Mouse (Mus musculus): Measurements from ENCODE around the gene Zscan12. TPM values are rescaled to one million over a fixed set of nuclear protein-coding genes. Genes with fewer than 3 reads are reported as not detected.

Zscan12 gene
- 10.3 and 11.3 TPM in 2 replicates for polyA plus RNA-seq (2012; rRNA removed)

DNA sequence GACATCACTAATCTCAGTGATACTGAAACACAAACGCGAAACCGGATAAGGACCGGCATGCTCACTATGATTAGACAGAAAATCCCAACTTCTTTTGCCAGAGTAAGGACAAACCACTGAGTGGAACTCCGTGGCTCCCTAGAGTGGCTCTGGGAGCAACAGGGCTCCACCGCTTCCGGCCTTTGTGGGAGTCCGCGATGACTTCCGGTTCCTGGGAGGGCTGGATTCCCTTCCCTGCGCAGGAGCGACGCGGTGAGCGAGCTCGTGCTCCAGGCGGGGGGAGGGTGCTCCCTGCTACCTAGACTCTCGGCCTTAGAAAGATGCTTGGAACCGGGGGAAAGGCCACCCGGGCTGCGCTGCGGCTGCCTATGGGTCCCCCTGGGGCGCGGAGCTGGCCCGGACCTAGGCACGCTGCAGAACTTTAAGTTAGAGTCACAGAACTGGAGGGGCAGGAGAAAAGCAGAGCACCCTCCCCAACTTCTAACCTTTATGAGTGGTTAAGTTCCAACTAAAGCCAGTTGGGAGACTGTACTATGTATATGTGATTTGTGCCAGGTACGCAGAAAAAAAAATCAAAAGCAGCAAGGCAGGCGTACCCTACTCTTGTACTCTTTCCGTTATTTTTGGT lies at the start of gene Zscan12:
TSS of gene Zscan12 (plus strand) at position 200 of the 628 bp plus-strand sequence.

GRCm38 (mm10) chr13:21346610-21347009 lies 16.0 kb upstream of the Zscan12 start, which contains the start of gene Olfr1367:
Gene Olfr1367, plus strand, starts transcription at chr13:21346910.

GRCm38 (mm10) chr13:21402287-21402846 lies 39.7 kb downstream of the Zscan12 start, which contains the start of gene Zkscan3:
Gene Zkscan3, minus strand, starts transcription at chr13:21402755.

Other genes starting within 250 kb of the Zscan12 start
- gene Olfr263, start 233.2 kb upstream of the Zscan12 start, polyA plus RNA-seq (2012; rRNA removed): not detected in 2 replicates
- not detected in 2 replicates for gene Olfr1368, start 217.0 kb upstream of the Zscan12 start, polyA plus RNA-seq (2012; rRNA removed)
- 73.5 and 75.8 TPM in 2 replicates for gene Trim27, start 183.4 kb upstream of the Zscan12 start, polyA plus RNA-seq (2012; rRNA removed)
- gene Gpx5, start 70.1 kb upstream of the Zscan12 start, polyA plus RNA-seq (2012; rRNA removed): 0.02 TPM in 1 of 2 replicates, not detected in the other
- gene Gpx6, start 50.7 kb upstream of the Zscan12 start, polyA plus RNA-seq (2012; rRNA removed): not detected in 2 replicates
- not detected in 2 replicates for gene Olfr1367, start 15.9 kb upstream of the Zscan12 start, polyA plus RNA-seq (2012; rRNA removed)
- gene Zkscan3, start 39.9 kb downstream of the Zscan12 start, polyA plus RNA-seq (2012; rRNA removed): 74.8 and 89.9 TPM in 2 replicates
- 4.3 and 4.4 TPM in 2 replicates for gene Pgbd1, start 78.2 kb downstream of the Zscan12 start, polyA plus RNA-seq (2012; rRNA removed)
- 38.9 and 40.7 TPM in 2 replicates for gene Zscan26, start 90.9 kb downstream of the Zscan12 start, polyA plus RNA-seq (2012; rRNA removed)
- gene Nkapl, start 105.7 kb downstream of the Zscan12 start, polyA plus RNA-seq (2012; rRNA removed): 0.96 and 0.98 TPM in 2 replicates
- gene Zkscan4, start 116.1 kb downstream of the Zscan12 start, polyA plus RNA-seq (2012; rRNA removed): 5.1 and 5.3 TPM in 2 replicates
- gene Gm10065, start 116.6 kb downstream of the Zscan12 start, polyA plus RNA-seq (2012; rRNA removed): not detected in 2 replicates
- gene AK157302, start 132.4 kb downstream of the Zscan12 start, polyA plus RNA-seq (2012; rRNA removed): 0.29 and 0.33 TPM in 2 replicates
- 4.1 and 4.4 TPM in 2 replicates for gene Gm11273, start 138.6 kb downstream of the Zscan12 start, polyA plus RNA-seq (2012; rRNA removed)
- 10.2 and 11.0 TPM in 2 replicates for gene Zkscan8, start 168.3 kb downstream of the Zscan12 start, polyA plus RNA-seq (2012; rRNA removed)
- gene Olfr1366, start 180.0 kb downstream of the Zscan12 start, polyA plus RNA-seq (2012; rRNA removed): not detected in 2 replicates
- not detected in 2 replicates for gene Olfr1535, start 197.1 kb downstream of the Zscan12 start, polyA plus RNA-seq (2012; rRNA removed)
- gene Olfr1364, start 218.9 kb downstream of the Zscan12 start, polyA plus RNA-seq (2012; rRNA removed): not detected in 2 replicates

All from central nervous system, embryonic 14 days (tissue).